Mouse (Mus musculus): Measurements from ENCODE around the gene Mrgprf. TPM values are rescaled to one million over a fixed set of nuclear protein-coding genes. Genes with fewer than 3 reads are reported as not detected.
A peak's percentile ranks its signal among the peaks of the same experiment; 100 is the strongest.

Mrgprf gene
- polyA plus RNA-seq, 1 experiment: not detected

- no peak overlapping the region for H3K9ac ChIP-seq (ENCODE audit: low read depth, poor library complexity, severe bottlenecking)
- H3K27ac ChIP-seq (ENCODE audit: insufficient read depth, low read length): no peak overlapping the region
- H3K4me1 ChIP-seq (ENCODE audit: control insufficient read depth, insufficient read depth, low read length): peaks cover 2% of the 10 kb centered on the region
- no peaks in the 10 kb centered on the region for H3K36me3 ChIP-seq (ENCODE audit: control insufficient read depth, insufficient read depth, low read length, poor library complexity, severe bottlenecking)
- no peaks in the 10 kb centered on the region for H3K27me3 ChIP-seq (ENCODE audit: control insufficient read depth, insufficient read depth, low read length, poor library complexity, severe bottlenecking)
- H3K9me3 ChIP-seq (replicated peaks; ENCODE audit: control insufficient read depth, insufficient read depth, low read length, poor library complexity, severe bottlenecking): no peaks in the 10 kb centered on the region
- TF ChIP-seq CTCF (IDR thresholded peaks at IDR 0.05; ENCODE audit: low read depth, low read length): no peak
- no peak for TF ChIP-seq POLR2A (IDR thresholded peaks at IDR 0.05; ENCODE audit: insufficient read depth, low read length)
- TF ChIP-seq EP300 (IDR thresholded peaks at IDR 0.05; ENCODE audit: insufficient read depth, low read depth, low read length): no peak
- no peak overlapping the region for H3K4me3 ChIP-seq (ENCODE audit: low read depth, low read length)
These were observed 845 bp downstream of the Mrgprf start for GRCm38 (mm10) chr7:145301341-145302005.

GRCm38 (mm10) chr7:145302488-145303285, 2.1 kb downstream of the Mrgprf start:
- H3K9ac ChIP-seq (ENCODE audit: low read depth, poor library complexity, severe bottlenecking): no peak overlapping the region
- H3K4me3 ChIP-seq (ENCODE audit: low read depth, low read length): peak overlapping the region; percentile 14
- H3K4me1 ChIP-seq (ENCODE audit: control insufficient read depth, insufficient read depth, low read length): peaks cover 2% of the 10 kb centered on the region
- H3K27me3 ChIP-seq (ENCODE audit: control insufficient read depth, insufficient read depth, low read length, poor library complexity, severe bottlenecking): no peaks in the 10 kb centered on the region
- no peaks in the 10 kb centered on the region for H3K9me3 ChIP-seq (replicated peaks; ENCODE audit: control insufficient read depth, insufficient read depth, low read length, poor library complexity, severe bottlenecking)
- H3K36me3 ChIP-seq (ENCODE audit: control insufficient read depth, insufficient read depth, low read length, poor library complexity, severe bottlenecking): no peaks in the 10 kb centered on the region
- no peak overlapping the region for H3K27ac ChIP-seq (ENCODE audit: insufficient read depth, low read length)
- TF ChIP-seq POLR2A (IDR thresholded peaks at IDR 0.05; ENCODE audit: insufficient read depth, low read length): peak; percentile 7
- no peak for TF ChIP-seq EP300 (IDR thresholded peaks at IDR 0.05; ENCODE audit: insufficient read depth, low read depth, low read length)
- TF ChIP-seq CTCF (IDR thresholded peaks at IDR 0.05; ENCODE audit: low read depth, low read length): no peak

- H3K9ac ChIP-seq (ENCODE audit: low read depth, poor library complexity, severe bottlenecking): no peak overlapping the region
- no peaks in the 10 kb centered on the region for H3K36me3 ChIP-seq (ENCODE audit: control insufficient read depth, insufficient read depth, low read length, poor library complexity, severe bottlenecking)
- H3K4me3 ChIP-seq (ENCODE audit: low read depth, low read length): no peak overlapping the region
- H3K27me3 ChIP-seq (ENCODE audit: control insufficient read depth, insufficient read depth, low read length, poor library complexity, severe bottlenecking): no peaks in the 10 kb centered on the region
- peaks cover 2% of the 10 kb centered on the region for H3K4me1 ChIP-seq (ENCODE audit: control insufficient read depth, insufficient read depth, low read length)
- TF ChIP-seq EP300 (IDR thresholded peaks at IDR 0.05; ENCODE audit: insufficient read depth, low read depth, low read length) (no peak), POLR2A (IDR thresholded peaks at IDR 0.05; ENCODE audit: insufficient read depth, low read length) (no peak)
- no peak overlapping the region for H3K27ac ChIP-seq (ENCODE audit: insufficient read depth, low read length)
- H3K9me3 ChIP-seq (replicated peaks; ENCODE audit: control insufficient read depth, insufficient read depth, low read length, poor library complexity, severe bottlenecking): no peaks in the 10 kb centered on the region
These were observed 3.5 kb downstream of the Mrgprf start for GRCm38 (mm10) chr7:145304153-145304552.

- Histone ChIP-seq H3K9me3 (replicated peaks; ENCODE audit: control insufficient read depth, insufficient read depth, low read length, poor library complexity, severe bottlenecking) (no peaks in the 10 kb centered on the region), H3K4me3 (ENCODE audit: low read depth, low read length) (no peak overlapping the region), H3K36me3 (ENCODE audit: control insufficient read depth, insufficient read depth, low read length, poor library complexity, severe bottlenecking) (no peaks in the 10 kb centered on the region), H3K9ac (ENCODE audit: low read depth, poor library complexity, severe bottlenecking) (no peak overlapping the region), H3K27ac (ENCODE audit: insufficient read depth, low read length) (no peak overlapping the region), H3K27me3 (ENCODE audit: control insufficient read depth, insufficient read depth, low read length, poor library complexity, severe bottlenecking) (no peaks in the 10 kb centered on the region), H3K4me1 (ENCODE audit: control insufficient read depth, insufficient read depth, low read length) (no peaks in the 10 kb centered on the region)
- TF ChIP-seq EP300 (IDR thresholded peaks at IDR 0.05; ENCODE audit: insufficient read depth, low read depth, low read length) (no peak), POLR2A (IDR thresholded peaks at IDR 0.05; ENCODE audit: insufficient read depth, low read length) (no peak), CTCF (IDR thresholded peaks at IDR 0.05; ENCODE audit: low read depth, low read length) (no peak)
These were observed 7.0 kb downstream of the Mrgprf start for GRCm38 (mm10) chr7:145307636-145308035.

GRCm38 (mm10) chr7:145308061-145308675, 7.5 kb downstream of the Mrgprf start:
- Histone ChIP-seq H3K36me3 (ENCODE audit: control insufficient read depth, insufficient read depth, low read length, poor library complexity, severe bottlenecking) (no peaks in the 10 kb centered on the region), H3K27me3 (ENCODE audit: control insufficient read depth, insufficient read depth, low read length, poor library complexity, severe bottlenecking) (no peaks in the 10 kb centered on the region), H3K4me3 (ENCODE audit: low read depth, low read length) (peak overlapping the region; percentile 18; the same call in 1 of the 2 replicates), H3K9me3 (replicated peaks; ENCODE audit: control insufficient read depth, insufficient read depth, low read length, poor library complexity, severe bottlenecking) (no peaks in the 10 kb centered on the region), H3K27ac (ENCODE audit: insufficient read depth, low read length) (no peak overlapping the region), H3K4me1 (ENCODE audit: control insufficient read depth, insufficient read depth, low read length) (no peaks in the 10 kb centered on the region), H3K9ac (ENCODE audit: low read depth, poor library complexity, severe bottlenecking) (no peak overlapping the region)
- TF ChIP-seq EP300 (IDR thresholded peaks at IDR 0.05; ENCODE audit: insufficient read depth, low read depth, low read length) (no peak), CTCF (IDR thresholded peaks at IDR 0.05; ENCODE audit: low read depth, low read length) (no peak), POLR2A (IDR thresholded peaks at IDR 0.05; ENCODE audit: insufficient read depth, low read length) (no peak)

All from ES-Bruce4 (cell line).